Mouse (Mus musculus) WW6 (cell line): ENCODE measurements around the gene Slc22a26.
"Not testable (repeated sequence)": the region's sequence is repeated elsewhere in the genome, so short reads cannot be mapped to it uniquely, and the experiment has no call there.

ENCODE experiments used
- DNase-seq: peaks from one replicate; pipeline ENCODE4 v3.0.0-alpha.2; 2013; ENCODE audit warnings: low read depth, low spot score

Gene Slc22a26

GRCm38 (mm10) chr19:7802571-7802970 is at the start of gene Slc22a26:
Gene Slc22a26, minus strand, starts transcription at chr19:7802667.
- DNase-seq: no peak

GRCm38 (mm10) chr19:7829851-7830250 is 27.4 kb upstream of the Slc22a26 start:
- DNase-seq: no peak

GRCm38 (mm10) chr19:7790571-7790970 is 11.9 kb downstream of the Slc22a26 start:
- DNase-seq: no peak

- no peak for DNase-seq
These were observed 27.2 kb downstream of the Slc22a26 start for GRCm38 (mm10) chr19:7775306-7775705.

GRCm38 (mm10) chr19:7766124-7766523 is 36.3 kb downstream of the Slc22a26 start:
- DNase-seq: no peak

- DNase-seq: no peak
These were observed 36.9 kb downstream of the Slc22a26 start for GRCm38 (mm10) chr19:7765599-7765998.

GRCm38 (mm10) chr19:7753371-7753770 is 49.1 kb downstream of the Slc22a26 start:
- not testable (repeated sequence) for DNase-seq
